Mouse (Mus musculus) B cell, adult 2 months (primary cell): ENCODE data around the gene 4930452B06Rik.

ENCODE experiments used
- DNase-seq, 2 experiments: peaks; one replicate each; pipeline ENCODE4 v3.0.0; 2022

Gene 4930452B06Rik

DNA sequence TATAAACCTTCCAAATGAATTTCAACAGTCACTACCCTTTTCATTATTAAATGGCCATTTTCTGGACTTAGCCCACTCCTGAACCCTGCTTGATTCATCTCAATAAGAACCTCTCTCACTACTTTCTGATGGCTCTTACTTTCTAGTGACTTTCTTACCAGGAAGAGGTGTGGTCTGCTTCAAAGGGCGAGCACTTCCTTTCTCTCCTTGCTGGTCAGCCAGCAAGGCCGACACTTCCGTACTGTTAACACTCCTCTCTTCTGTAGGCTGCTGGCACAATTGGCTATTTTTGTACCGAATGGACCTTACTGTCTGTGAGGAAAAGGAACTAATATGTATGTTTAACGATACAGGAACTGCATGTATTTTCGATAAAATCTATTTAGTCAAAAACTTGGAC is 148.4 kb downstream of the 4930452B06Rik start:
- DNase-seq, result no peak

GRCm38 (mm10) chr14:8514071-8514470 is 152.0 kb downstream of the 4930452B06Rik start:
- no peak for DNase-seq

GRCm38 (mm10) chr14:8511276-8511675 is 154.8 kb downstream of the 4930452B06Rik start:
- no peak for DNase-seq

DNA sequence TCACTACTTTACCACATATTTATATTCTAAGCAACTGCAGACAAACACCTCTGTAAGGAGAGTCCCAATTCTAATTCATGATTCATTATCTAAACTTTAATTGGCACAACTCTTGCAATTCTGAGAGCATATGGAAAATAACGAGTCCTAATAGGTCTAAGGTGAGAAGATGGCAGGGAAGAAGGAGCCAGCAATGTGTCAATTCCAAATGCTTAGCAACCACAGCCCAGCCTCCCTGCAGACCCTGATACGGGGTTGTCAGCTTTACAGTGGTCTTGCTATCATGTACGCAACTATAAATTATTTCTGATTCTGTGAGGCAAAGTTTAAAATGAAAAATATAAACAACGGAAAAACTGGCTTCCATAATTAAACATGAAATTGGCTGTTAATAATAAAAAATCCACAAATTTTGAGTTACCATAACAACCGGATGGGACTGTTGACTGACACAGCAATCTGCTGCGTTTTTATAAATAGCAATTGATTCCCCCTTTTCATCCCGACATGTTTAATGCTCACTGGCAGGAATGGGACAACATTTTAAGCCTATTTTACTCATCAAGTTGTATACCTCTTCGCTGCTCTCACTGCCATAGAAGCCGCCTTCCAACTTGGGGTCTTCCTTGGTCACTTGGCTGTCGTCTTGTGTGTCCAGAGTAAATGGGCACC is 155.6 kb downstream of the 4930452B06Rik start:
- DNase-seq, result no peak

GRCm38 (mm10) chr14:8508669-8509068 is 157.4 kb downstream of the 4930452B06Rik start:
- DNase-seq, result no peak

- no peak for DNase-seq
Observed at GRCm38 (mm10) chr14:8504206-8504605, 161.8 kb downstream of the 4930452B06Rik start.

DNA sequence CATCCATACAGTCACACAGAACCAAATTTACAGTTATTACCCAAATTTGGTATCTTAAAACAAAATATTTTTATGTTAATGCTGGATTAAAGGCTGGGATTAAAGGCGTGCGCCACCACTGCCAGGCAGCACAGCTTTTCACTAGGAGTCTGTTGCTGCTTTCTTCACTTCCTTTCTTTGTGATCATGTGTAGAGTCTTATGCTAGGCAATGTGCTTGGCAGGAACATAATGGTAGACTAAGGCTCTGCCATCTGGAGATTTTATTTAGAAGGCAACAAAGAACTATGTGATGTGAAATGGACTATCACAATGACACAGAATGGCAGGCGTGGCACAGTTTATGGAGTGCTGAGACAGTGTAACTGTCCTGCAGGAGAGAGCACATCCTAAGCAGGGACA is 162.7 kb downstream of the 4930452B06Rik start:
- no peak for DNase-seq

GRCm38 (mm10) chr14:8502496-8502895 is 163.5 kb downstream of the 4930452B06Rik start:
- DNase-seq, result no peak

DNA sequence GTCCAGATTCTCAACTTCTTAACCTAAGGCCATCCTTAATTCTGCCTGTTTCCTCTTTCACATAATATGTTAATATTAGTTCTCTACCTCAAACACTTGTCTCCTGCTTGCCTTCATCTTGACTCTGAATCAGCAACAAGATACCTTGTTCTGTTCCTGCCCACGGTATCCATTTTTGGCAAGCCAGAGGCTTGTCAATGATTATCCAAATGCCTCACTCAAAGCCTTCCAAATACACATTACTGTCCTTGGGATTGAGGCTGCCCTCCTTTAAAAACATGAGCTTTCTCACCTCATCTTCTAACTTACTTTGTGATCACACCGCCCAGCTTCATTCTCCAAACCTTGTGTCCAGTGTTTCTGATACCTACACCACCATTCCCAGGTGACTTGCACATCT is 170.3 kb downstream of the 4930452B06Rik start:
- DNase-seq, result no peak

- DNase-seq, result no peak
Observed at GRCm38 (mm10) chr14:8494952-8495351, 171.1 kb downstream of the 4930452B06Rik start.

DNA sequence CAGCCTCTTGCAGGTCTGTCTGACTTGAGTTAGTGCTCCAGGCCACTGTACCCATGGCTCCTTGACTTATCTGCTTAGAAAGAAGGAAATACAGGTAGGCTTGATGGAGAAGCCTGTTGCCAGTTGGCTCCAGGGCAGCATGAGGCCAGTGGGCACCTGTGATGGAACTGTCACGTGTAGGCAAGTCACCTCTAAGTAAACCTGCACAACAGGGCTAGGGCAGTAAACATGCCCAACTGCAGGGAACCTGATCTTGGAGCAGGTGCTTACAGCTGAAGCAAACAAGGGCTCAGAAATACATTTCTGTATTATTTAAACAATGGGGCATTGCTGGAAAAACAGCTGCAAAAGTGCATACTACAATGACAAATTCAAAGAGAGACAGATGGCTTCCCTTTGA is 171.8 kb downstream of the 4930452B06Rik start:
- DNase-seq, result no peak

GRCm38 (mm10) chr14:8478098-8478497 is 187.9 kb downstream of the 4930452B06Rik start:
- no peak for DNase-seq

DNA sequence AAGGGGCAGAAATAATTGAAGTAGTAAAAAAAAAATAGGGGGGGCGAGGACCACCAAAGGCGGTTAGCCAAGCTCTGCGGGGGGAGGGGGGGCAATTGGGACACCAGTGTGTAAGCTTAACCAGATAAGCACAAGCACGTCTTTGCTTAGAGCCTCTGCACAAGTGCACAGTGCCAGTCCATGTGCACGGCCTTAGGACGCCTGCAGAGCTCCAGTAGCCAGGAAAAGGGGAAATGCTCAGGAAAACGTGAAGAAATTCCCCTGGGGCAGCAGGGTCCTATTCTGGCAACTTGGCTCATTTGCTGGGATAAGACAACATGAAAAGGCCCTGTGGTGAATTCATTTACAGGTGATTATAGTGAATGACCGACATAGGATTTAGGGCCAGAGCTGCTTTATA is 188.7 kb downstream of the 4930452B06Rik start:
- DNase-seq, result no peak

- no peak for DNase-seq
Observed at GRCm38 (mm10) chr14:8476606-8477005, 189.4 kb downstream of the 4930452B06Rik start.

- DNase-seq, result no peak
Observed at GRCm38 (mm10) chr14:8475851-8476250, 190.2 kb downstream of the 4930452B06Rik start.

- no peak for DNase-seq
Observed at GRCm38 (mm10) chr14:8472884-8473283, 193.2 kb downstream of the 4930452B06Rik start.

- DNase-seq, result no peak
Observed at GRCm38 (mm10) chr14:8464401-8465154, 201.5 kb downstream of the 4930452B06Rik start.

GRCm38 (mm10) chr14:8462973-8463372 is 203.1 kb downstream of the 4930452B06Rik start:
- DNase-seq, result no peak

- no peak for DNase-seq
Observed at GRCm38 (mm10) chr14:8462321-8462909, 203.6 kb downstream of the 4930452B06Rik start.

DNA sequence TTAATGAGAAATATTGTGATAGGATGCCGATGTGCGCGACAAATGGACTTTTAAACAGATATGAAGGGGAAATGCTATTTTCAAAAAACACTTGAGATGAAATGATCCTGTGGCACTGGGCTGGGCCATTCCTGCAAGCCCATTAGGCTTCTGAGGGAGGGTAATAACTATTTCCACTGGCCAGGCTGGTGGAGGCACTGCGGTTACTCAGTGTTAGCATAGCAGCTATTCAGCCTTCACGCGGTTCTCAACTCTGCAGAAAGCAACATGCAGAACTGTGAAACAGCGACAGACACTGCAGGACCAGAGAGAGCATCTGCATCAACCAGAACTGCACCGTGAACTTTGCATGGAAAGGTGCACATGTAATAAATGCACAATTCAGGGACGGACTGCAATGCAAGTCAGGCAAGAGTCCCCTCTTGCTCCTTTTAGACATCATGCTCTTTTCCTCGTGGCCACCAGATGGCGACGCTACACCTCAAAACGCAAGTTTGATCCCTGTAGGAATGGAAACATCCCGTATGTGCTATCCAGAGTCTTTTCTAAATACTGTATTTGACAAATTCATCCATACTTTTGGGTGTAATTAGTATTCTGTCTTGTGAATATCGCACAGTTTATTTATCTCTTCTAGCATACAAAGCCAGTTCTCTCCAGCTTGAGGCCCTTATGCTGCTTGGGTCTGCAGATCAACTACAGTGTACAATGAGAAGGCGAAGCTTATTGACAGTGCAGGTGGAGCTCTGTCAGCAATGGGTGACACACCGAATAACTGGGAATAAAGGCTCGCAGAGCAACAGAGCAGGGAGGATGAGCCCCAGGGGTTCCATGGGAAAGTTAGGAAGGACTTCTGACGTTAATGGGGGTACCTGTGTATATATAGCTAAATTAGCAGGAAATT is 205.6 kb downstream of the 4930452B06Rik start:
- DNase-seq, result peak; percentile 11 to 14

DNA sequence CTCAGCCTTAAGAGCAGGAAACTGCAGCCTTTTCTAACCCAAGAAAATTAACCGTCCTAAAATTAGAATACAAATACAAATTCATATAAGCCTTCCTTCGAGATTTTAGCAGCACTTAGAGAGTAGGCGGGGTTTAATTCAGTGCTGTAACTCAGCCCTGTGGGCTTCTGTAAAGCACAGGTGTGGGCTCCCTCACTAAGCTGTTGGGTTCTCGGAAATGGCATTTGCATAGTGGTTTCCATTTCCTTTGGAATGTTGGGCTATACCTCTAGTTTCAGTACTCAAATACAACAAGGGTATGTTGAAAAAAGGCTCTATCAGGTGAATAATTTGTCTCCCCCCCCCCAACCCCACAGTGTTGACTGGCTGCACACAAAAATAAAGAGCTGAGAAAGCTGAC is 206.3 kb downstream of the 4930452B06Rik start:
- no peak for DNase-seq

DNA sequence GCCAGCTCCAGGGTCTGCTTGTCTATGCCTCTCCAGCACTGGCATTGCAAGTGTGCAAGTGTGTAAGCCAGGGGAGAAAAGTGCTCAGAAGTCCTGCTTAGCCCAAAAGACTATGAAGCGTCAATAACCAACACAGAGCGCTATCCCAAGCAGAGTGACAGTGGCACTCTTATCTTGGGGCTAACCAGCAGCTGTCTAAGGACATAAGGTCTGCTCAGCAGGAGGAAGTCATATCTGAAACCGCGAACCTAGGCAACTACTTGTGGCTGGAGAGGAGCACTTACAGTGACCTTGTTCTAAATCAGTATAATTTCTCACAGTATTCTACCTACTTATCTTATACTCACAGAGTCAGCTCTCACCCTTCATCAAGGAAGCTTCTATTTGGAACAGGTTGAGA is 214.9 kb downstream of the 4930452B06Rik start:
- DNase-seq, result no peak

GRCm38 (mm10) chr14:8450342-8450741 is 215.7 kb downstream of the 4930452B06Rik start:
- DNase-seq, result no peak
